Mouse (Mus musculus) v-Abl transformed pro-B cells (cell line): ENCODE measurements around the gene Gna13.

Source experiments
- in situ Hi-C, 2 experiments: fragments of 400-800 bp; cut with MboI; formaldehyde crosslinking; loops; one replicate each; pipeline ENCODE4 v1.15.1; 2025; ENCODE audit not compliant: unreplicated experiment in 2 of 2

Gene Gna13

DNA sequence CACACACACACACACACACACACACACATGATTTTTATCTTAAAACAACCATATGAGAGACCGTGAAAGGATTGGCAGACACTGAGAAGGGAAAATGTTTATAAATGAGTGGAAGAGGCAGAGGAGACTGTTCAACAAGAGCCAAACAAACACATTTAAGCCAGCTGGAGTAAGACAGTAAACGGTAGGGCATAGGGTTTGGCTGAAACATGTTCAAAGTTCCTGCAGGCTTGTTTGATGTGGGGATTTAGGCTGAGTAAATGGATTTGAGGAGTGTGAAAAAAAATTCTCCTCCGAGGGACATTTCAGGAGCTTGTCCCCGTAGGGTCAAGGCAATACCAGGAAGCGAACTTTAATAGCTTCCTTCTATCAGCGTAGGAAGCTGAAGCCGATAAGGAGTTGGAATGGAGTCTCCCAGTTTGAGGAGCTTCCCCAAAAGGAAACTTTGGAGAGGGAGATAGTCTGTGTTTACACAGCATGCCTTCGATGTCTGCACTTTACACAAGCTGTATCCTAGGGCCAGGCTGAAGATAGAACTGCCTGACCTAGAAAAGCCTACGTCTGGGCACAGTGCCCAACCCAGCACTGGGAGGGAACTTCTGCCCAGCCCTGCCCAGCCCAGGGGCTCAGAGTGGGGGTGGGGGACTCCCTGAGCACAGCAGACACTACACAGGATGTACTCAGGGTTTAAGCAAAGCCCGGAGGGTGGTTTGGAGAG, 15.2 kb upstream of the Gna13 start:
- in situ Hi-C loops: no loop called here

DNA sequence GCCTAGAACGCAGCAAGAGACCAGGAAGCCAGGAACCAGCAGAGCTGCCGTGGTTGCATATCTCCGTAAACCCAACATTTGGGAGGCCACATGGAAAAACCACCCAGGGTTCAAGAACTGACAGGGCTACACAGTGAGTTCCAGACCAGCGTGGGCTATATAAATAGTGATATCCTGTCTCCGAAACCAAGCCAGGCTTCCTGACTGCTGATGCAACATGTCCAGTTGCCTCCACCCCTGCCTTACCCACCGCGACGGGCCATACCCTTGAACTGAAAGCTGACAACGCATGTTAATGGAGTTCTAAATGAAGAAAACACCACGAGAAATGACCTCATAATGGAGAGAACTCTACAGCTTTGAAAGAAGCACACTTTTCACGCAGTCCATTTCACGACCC, 14.2 kb upstream of the Gna13 start:
- in situ Hi-C loops: no loop called here

DNA sequence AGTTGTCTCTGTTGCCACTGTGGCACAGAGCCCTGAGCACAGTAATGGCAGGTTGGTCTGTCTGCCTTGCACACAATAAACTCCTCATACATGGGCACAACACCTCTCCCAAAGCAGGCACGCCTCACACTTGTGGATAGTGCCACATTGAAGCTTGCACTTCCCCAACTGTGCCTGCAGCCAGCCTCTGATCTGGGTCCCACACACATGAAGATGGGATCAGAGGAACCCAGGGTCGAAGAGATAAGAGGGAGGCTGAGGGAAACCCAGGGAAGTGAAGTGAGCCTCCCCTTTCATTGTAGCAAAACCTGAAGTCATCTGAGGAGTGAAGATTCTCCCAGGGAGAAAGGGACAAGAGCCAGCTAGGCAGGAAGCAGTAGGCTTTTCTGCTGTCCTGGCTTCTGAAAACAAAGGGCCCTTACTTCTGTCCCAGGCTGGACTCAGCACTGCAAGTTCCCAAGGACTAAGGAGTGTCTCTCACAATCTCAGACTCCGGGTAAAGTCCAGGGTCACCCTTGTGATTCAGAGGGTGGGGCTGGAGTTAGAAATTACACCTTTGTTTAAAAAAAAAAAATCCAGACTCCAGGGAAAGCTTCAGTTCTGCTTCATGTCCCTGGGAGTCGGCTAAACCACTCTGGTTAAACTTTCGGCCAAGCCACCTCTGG, 12.8 kb upstream of the Gna13 start:
- in situ Hi-C loops: no loop called here

DNA sequence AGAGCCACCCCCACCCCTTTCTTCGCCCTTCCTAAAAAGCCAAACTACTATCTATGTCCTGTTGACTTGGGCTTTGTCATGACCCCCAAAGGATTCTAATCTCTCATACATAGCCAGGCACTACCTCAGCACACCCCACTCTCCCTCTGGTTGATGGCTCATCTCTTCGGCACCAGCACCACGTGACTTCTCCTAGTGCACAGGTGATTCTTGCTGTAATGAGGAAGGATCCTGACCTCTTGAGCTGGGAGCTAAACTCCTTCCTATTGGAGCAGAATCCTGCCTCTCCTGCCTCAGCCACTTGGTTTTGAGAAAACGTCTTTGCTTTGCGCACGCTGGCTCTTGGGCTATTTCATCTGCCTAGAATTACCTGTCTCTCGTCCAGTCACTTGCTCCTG, 12.3 kb upstream of the Gna13 start:
- in situ Hi-C loops: no loop called here

DNA sequence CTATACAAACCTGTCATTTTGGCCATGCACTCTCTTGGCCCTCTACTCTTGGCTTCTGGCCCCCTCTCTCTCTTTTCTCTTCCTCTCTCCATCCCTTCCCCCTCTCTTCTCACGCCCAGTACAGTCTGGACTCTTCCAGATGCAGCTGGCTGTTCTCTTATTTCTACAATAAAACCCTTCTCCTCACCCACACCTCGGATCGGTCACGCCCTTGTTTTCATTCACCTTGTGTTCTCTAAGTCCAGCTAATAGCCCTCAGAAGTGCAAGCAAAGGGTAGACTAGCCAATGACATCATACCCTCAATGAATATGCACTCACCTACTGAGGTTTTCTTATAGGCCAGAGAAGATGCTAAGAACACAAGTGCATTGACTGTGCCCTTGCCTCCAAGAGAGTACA, 11.1 kb upstream of the Gna13 start:
- in situ Hi-C loops: no loop called here

DNA sequence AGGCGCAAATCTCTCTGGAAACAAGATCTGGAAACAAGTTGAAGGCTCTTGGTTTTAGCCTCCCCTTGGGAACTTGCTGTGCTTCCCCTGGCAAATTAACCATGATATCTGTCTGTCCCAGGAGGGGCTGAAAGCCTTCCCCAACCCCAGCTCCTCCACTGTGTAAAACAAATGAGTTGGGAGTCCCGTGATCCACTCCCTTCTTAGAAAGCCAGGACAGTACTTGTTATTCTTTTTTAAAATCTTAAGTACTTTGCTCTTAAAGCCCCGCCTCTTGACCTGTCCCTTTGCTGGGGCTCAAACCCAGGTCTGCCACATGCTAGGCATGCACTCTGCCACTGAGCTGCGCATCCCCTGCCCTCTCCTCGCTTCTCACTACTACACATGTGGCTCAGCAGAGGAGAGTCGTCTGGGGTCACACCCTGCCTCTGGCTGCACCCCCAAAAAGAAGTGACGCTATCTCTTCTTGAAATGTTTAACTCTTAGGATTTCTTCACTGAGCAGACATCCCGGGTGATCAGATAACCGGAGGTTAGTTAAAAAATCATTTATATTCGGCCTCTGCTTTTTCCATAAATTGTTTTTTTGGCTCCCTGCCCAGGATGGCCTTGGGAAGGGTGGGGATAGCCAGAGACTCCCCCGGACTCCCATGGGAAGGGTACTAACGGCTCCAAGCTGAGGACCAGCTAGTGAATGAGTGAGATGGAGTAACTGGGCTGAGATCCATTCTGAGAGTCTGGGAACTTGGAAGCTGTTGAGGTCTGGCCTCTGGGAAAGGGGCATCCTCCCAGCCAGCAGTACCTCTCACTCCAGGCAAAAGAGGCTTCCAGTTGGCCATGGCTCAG, 9.0 kb upstream of the Gna13 start:
- in situ Hi-C loops: no loop called here

DNA sequence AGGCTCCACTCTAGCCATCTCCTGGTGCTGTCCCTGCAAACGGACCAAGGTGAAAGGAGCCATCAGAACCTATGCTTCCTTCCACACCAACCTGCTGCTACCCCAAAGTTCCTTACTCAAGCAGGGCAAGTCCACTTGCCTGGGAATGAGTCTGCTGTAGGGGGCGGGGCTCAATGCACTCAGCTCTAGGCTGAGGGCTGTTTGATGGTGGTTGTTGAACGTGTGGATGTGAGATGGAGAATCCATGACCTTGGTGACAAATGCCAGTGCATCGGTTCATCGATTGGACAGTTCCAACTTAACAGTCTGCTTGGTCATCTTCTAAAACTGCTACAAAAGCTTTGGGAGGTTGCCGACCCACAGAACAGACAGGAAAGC, 8.4 kb upstream of the Gna13 start:
- in situ Hi-C loops: no loop called here

DNA sequence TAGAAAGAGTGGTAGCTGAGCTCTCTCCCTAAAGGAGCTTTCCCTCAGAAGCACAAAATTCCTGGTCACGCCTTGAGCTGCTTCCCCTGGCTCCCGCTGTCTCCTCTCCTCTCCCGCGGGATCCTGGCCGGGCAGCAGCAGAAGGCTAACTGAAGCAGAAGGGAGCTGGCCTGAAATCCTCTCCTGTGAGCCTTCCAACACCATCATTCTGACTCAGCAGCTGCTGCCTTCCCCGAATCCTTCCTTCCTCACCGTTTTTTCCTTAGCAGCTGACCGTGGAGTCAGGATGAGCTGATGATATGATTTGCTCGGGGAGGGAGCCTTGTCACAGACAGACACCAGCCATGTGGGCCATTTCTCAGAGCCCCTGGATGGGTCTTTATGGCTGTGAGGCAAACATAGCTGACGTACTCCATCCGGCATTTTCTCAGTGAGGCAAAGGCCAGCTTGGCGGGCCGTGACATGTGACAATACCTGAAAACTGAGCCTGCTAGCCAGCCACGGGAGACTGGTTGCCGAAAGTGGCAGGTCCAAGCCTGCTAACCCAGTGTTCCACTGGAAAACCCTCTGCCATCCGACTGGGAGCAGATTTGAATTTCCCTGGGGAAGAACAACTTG, 6.8 kb upstream of the Gna13 start:
- in situ Hi-C loops: no loop called here

DNA sequence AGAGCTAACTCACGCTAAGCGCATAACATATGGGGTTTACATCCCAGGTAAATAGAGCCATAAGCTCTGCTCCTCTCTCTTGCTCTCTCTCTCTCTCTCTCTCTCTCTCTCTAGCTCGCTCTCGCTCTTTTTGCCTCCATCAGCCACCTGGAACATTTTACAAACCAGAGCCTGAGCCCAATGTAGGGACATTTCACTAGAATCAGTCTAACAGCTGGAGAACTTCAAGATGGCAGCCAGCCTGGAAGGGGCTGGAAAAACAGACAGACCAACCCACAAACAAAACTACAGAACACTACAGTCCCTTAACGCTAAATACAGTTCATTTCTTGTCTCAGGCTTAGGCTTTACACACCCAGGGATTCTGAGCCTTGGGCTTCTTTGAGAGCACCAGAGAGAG, 5.5 kb upstream of the Gna13 start:
- in situ Hi-C loops: no loop called here

DNA sequence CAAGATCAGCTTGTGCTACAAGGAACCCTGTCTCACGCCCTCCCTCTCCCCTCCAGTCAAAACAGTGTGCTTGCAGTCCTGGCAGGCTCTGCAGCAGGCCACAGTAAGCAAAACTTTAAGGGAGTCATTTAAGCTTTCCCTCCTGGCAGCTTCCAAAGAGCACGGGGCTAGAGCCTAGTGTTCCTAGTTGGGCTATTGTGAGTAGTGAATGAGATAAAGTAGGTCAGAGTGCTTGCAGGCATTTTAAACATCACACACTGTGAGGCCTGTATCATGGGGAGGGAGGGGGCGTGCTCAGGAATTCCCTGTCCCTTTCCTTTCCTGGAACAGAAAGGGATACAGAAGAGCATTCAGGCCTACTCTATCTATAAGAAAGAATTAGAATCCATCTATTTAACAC, 4.1 kb upstream of the Gna13 start:
- in situ Hi-C loops: no loop called here

DNA sequence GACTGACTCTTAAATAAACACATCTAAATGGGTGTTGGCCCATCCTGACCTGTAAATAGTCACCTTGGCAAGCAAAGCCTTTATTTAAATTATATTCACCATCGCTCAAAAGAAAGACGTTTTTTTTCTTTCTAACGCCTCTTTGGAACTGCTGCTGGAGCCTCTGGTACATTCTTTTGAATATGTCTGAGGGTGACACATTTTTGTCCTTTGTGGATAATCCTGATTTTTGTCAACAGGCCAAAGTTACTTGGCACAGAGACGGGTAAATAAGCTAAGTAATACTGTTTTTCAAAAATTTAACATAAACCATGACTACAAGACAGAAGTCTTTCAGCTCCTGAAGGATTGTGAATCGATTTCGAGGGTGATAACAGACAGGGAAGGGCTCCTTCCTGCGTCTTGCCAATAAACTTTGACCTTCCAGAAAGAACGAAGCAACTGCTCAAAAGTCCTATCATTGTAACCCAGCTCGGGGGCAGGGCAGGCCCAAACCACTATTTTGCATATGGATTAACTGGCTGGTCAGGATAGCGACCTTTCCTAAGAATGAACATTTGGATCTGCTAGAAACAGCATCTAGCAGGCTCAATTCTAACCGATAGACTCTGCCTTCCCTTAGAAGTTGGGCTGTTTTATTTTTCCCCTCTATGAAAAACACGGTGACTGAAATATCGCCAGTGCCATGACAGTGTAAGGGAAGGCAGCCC, 3.4 kb upstream of the Gna13 start:
- in situ Hi-C loops: no loop called here

DNA sequence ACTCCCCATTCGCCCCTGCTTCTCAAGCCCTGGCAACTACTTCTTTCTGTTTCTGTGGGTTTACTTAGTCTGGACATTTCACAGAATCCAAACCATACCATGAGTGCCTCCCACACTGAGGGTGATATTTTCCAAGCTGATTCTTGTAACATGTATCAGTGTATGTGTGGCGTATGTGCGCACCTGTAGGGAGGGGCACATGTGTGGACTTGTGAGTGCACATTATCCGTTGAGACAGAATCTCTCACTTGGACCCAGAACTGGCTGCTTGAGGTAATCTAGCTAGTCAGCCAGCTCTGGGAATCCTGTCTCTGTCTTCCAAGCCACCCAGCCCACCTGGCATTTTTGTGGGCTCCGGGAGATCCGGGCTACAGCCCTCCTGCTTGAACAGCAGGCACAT, 2.5 kb upstream of the Gna13 start:
- in situ Hi-C loops: loop anchor here (5.0 kb wide), 1 partner anchor 62 kb away; no protein-coding TSS in a partner anchor

DNA sequence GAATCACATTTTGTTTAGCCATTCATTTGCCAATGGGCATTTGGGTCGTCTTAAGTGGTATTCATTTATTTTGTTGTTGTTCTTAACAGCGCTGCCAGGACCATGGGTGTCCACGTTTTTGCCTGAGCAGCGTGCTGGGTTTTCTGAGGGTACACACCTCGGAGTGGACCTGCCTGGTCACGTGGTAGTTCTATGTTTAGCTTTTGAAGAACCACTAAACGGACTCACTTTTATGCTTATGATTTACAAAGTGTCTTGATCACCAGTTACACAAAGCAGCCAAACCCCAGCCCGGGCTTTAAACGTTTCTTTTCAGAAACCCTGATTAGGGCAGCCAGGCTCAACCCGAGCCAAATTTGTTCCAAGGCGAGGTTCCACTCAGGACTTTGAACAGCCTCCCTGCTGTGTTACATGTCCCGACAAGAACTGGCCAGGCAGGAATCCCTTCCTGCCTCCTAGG, 2.0 kb upstream of the Gna13 start:
- in situ Hi-C loops: loop anchor here (5.0 kb wide), 1 partner anchor 62 kb away; no protein-coding TSS in a partner anchor

DNA sequence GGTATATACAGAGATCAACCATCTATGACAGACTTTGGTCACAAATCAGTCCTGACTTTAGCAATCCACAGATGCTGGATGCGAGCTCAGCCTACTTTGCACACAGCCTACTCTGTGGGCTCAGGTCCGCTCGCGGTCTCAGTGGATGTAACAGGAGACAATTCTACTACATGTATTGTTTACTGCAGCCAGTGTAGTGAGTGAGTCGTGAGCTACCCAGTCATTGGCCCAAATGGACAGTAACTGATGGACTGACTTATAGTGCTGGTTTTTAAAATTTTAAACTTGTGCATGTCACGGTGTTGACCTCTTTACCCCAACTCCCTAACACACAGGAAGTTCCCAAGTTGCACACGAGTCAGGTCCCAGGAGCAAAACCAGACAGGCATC, 1.4 kb upstream of the Gna13 start:
- in situ Hi-C loops: loop anchor here (5.0 kb wide), 1 partner anchor 61 kb away; no protein-coding TSS in a partner anchor

DNA sequence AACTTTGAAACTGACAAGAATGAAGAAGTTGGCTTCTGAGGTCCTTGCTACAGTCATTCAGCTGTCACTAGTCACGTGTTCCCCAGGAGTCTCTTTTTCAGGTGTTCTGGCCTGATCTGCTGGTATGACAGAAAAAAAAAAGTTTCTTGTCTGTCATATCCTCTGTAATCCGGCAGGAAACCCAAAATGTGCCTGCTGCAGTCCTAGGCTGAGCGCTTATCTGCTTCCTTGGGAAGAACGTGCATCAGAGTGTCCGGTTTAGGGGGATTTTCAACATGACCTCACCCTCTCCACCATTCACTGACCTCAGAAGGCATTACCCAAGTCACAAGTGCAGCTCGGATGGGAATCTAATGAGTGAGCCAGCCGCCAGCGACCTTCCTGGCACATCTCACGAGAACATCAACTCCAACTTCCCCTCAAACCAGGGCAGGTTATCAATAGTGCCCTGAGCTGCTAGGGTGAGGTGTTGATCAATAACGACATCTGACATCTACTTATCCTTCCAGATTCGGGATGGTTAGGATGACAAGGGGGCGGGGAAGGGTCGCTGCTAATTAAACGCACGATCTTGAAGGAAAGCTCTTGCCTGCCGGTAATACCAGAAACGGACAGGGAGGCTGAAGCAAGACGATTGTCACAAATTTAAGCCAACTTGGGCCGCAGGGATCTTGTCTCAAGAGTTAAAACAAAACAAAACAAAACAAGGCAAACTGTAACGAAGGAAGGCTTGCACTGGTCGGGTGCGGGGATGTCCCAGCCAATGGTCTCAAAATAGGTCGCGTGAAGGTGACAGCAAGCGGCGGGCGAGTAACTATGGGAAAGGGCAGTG, 784 bp upstream of the Gna13 start:
- in situ Hi-C loops: loop anchor here (5.0 kb wide), 1 partner anchor 60 kb away; no protein-coding TSS in a partner anchor

DNA sequence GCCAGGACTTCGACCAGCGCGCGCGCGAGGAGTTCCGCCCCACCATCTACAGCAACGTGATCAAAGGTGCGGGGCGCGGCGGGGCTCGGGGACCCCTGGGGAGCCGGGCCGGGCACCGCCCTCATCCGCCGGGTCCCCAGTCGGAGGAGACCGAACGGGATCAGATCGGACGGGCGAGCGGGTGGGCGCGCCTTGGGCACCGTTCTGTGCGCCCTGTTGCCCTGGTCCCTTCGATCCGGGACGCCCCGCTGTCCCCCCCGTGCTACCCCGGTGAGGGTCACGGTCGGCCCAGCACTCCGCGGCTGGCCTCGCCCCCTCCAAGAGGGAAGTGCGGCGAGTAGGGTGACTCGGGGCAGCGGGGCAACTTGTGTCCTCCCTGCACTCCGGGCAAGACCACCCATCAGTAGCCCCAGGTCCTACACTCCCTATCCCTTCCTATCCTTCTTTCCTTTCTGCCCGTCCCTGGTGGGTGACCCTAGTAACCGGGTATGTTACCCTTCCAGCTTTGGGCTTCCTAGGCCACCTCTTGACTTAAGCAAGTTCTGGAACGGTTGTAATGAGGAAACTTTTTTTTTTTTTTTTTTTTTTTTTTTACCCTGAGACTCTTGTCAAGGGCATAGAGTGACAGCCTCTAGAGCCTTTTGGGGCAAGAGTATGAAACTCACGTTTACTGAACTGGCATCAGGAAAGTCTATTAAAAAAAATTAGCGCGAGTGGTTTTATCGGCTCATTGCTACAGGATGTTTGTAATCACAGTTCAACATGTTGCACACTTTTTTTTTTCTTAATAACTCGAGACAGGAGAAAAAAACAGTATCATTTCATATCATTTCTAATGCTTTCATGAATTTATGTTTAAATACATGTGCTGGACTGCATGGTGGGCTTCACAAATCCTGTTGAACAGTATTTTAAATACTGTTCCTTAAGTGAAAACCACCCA, 831 bp downstream of the Gna13 start:
- in situ Hi-C loops: loop anchor here (5.0 kb wide), 1 partner anchor 59 kb away; no protein-coding TSS in a partner anchor

DNA sequence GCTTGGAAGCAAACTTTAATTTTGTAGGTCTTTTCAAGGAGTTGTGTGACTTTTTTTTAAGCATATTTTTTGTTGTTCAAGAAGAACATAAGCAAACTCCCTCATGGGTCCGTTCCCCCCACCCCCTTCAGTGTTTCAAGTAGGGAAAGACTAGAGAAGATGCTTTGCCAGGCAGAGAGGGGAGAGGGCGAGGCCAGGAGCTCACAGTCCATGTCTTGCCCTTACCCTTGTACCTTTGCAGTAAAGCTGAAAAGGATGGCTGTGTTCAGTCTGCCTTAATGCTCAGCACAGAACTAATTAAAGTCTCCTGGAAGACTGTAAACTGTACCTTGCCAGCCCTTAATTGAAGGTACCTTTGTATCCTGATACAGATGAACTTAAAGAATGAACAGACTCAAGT, 1.7 kb downstream of the Gna13 start:
- in situ Hi-C loops: loop anchor here (5.0 kb wide), 1 partner anchor 58 kb away; no protein-coding TSS in a partner anchor

DNA sequence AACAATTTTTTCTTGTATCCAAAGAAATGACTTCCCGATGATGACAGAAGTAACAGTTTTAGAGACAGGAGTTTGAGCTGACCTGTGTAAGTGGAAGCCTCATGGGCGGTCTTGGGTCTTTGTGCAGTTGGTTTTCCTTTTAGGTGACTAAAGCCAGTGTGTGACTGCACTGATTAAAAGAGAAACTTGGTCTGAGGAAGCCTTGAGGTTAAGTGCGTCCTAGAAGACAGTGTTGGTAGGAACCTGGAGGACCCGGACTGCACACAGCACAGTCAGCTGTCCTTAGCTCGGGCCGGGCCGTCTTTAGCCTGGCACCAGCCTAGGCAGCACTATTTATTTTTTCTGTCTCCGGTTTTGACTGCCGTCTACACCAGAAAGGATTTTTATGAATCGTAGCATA, 2.2 kb downstream of the Gna13 start:
- in situ Hi-C loops: loop anchor here (5.0 kb wide), 1 partner anchor 57 kb away; no protein-coding TSS in a partner anchor
